Mouse (Mus musculus) bone marrow macrophage, adult 2 months (primary cell): ENCODE measurements around the gene Ntrk2.

Experiments used
- CTCF ChIP-seq: IDR thresholded peaks from 2 replicates; pipeline ENCODE4 v1.5.1; 2012; ENCODE audit warnings: low read depth, mild to moderate bottlenecking, low read length, moderate library complexity
- POLR2A ChIP-seq: IDR thresholded peaks from 2 replicates; pipeline ENCODE4 v1.6.1; 2012; ENCODE audit warnings: mild to moderate bottlenecking, low read depth, low read length, borderline replicate concordance

DNA sequence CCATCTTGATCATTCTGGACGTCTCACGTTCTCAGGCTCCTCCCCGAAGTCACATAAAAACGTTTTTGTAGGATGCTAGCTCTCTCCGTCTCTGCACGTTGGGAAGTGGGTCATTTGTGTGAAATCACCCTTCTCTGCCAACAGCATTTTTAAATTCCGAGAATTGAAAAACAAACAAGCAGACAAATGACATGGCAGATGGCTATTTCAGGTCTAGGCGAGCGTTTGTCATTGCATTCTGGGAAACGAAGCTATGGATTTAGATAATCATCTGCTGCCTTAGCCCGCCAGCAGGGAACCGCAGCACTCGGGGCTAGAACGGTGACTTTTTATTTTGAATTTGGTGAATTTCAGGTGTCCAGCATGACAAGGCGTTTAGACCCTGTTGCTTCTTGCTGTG, 115.8 kb downstream of the Ntrk2 start:
- TF ChIP-seq CTCF (no peak), POLR2A (no peak)
